Mouse (Mus musculus): ENCODE results near the gene Prps1.
A peak's percentile ranks its signal among the peaks of the same experiment; 100 is the strongest.
"Not testable (repeated sequence)": the region's sequence is repeated elsewhere in the genome, so short reads cannot be mapped to it uniquely, and the experiment has no call there.

The Prps1 gene

GRCm38 (mm10) chrX:140456279-140456731 lies at the start of gene Prps1:
TSS of gene Prps1 (plus strand) at chrX:140456613.
- peak; percentile 79 for DNase-seq (ENCODE audit: extremely low spot score, low spot score)

GRCm38 (mm10) chrX:140407593-140407992 lies 48.8 kb upstream of the Prps1 start:
- DNase-seq (ENCODE audit: extremely low spot score, low spot score), result no peak

GRCm38 (mm10) chrX:140418467-140418866 lies 37.9 kb upstream of the Prps1 start:
- DNase-seq (ENCODE audit: extremely low spot score, low spot score), result no peak

GRCm38 (mm10) chrX:140427124-140427523 lies 29.3 kb upstream of the Prps1 start:
- DNase-seq (ENCODE audit: extremely low spot score, low spot score), result no peak

- no peak for DNase-seq (ENCODE audit: extremely low spot score, low spot score)
These were observed 28.2 kb upstream of the Prps1 start for GRCm38 (mm10) chrX:140428252-140428651.

- no peak for DNase-seq (ENCODE audit: extremely low spot score, low spot score)
These were observed 26.4 kb upstream of the Prps1 start for GRCm38 (mm10) chrX:140429985-140430384.

GRCm38 (mm10) chrX:140430506-140430905 lies 25.9 kb upstream of the Prps1 start:
- no peak for DNase-seq (ENCODE audit: extremely low spot score, low spot score)

GRCm38 (mm10) chrX:140431981-140432380 lies 24.4 kb upstream of the Prps1 start:
- no peak for DNase-seq (ENCODE audit: extremely low spot score, low spot score)

GRCm38 (mm10) chrX:140432786-140433185 lies 23.6 kb upstream of the Prps1 start:
- DNase-seq (ENCODE audit: extremely low spot score, low spot score), result no peak

GRCm38 (mm10) chrX:140437906-140438305 lies 18.5 kb upstream of the Prps1 start:
- no peak for DNase-seq (ENCODE audit: extremely low spot score, low spot score)

- DNase-seq (ENCODE audit: extremely low spot score, low spot score), result no peak
These were observed 10.9 kb upstream of the Prps1 start for GRCm38 (mm10) chrX:140445551-140445950.

GRCm38 (mm10) chrX:140450071-140450470 lies 6.3 kb upstream of the Prps1 start:
- DNase-seq (ENCODE audit: extremely low spot score, low spot score), result no peak

GRCm38 (mm10) chrX:140456751-140457491 lies 508 bp downstream of the Prps1 start:
- peak; percentile 40 for DNase-seq (ENCODE audit: extremely low spot score, low spot score)

GRCm38 (mm10) chrX:140457502-140457901 lies 1.1 kb downstream of the Prps1 start:
- DNase-seq (ENCODE audit: extremely low spot score, low spot score), result peak; percentile 13

GRCm38 (mm10) chrX:140478231-140478630 lies 21.8 kb downstream of the Prps1 start:
- no peak for DNase-seq (ENCODE audit: extremely low spot score, low spot score)

- DNase-seq (ENCODE audit: extremely low spot score, low spot score), result peak; percentile 22
These were observed 22.8 kb downstream of the Prps1 start for GRCm38 (mm10) chrX:140479171-140479570.

- DNase-seq (ENCODE audit: extremely low spot score, low spot score), result no peak
These were observed 32.8 kb downstream of the Prps1 start for GRCm38 (mm10) chrX:140489174-140489573.

- no peak for DNase-seq (ENCODE audit: extremely low spot score, low spot score)
These were observed 33.8 kb downstream of the Prps1 start for GRCm38 (mm10) chrX:140490203-140490602.

- no peak for DNase-seq (ENCODE audit: extremely low spot score, low spot score)
These were observed 35.6 kb downstream of the Prps1 start for GRCm38 (mm10) chrX:140491884-140492571.

GRCm38 (mm10) chrX:140493527-140494029 lies 37.2 kb downstream of the Prps1 start:
- no peak for DNase-seq (ENCODE audit: extremely low spot score, low spot score)

- no peak for DNase-seq (ENCODE audit: extremely low spot score, low spot score)
These were observed 37.8 kb downstream of the Prps1 start for GRCm38 (mm10) chrX:140494170-140494569.

GRCm38 (mm10) chrX:140498431-140498830 lies 42.0 kb downstream of the Prps1 start:
- DNase-seq (ENCODE audit: extremely low spot score, low spot score), result not testable (repeated sequence)

Measured in neural tube, embryonic 10.5 days (tissue).